ENCODE assay signal across 11 mouse cellular contexts in the genomic region with DNA sequence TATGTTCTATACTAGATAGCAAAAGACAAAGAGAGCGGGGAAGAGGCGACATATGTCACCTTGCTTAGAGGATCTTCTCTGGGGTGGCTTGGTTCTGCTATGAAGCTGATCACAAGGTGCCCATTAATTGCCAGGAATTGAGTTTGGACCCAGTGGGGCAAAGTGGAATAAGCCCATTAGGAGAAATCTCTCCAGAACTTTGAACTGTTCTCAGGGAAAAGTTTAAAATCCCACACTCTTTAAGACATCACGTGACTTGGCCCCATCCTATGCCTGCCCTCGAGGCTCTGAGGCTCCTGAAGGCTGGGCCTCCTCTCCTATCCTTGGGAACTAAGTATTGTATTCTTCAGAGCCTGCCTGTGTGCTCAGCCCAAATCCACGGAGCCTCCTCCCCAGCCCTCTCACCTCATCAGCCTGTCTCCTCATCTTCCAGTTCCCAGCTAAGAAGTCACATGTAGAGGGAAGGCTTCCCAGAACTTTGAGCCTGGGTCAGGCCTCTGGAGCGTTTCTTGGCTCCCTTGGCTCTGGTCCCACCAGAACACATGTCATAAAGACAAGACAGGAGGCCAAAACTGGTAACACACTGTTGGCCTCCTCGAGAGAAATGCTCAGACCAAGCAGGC.
DNase-seq lines count a peak whose midpoint lies in the region; ATAC-seq lines count a peak whose summit lies in the region.
"Had no signal": no experiment of that assay in that cellular context is flagged by ENCODE, and none has a peak within 500 bp of the region (broad histone marks: within the 10 kb centered on the region; RNA-seq: fewer than 3 reads in every experiment).

No protein-coding gene starts in this region.

- H3K4me2 ChIP-seq in midbrain, embryonic 11.5 days, result no peak overlapping the region
- no peak overlapping the region for H3K4me2 ChIP-seq in midbrain, embryonic 16.5 days (ENCODE audit: low read length)
- H3K4me2 ChIP-seq: limb, embryonic 12.5 days had no signal

- H3K27me3 ChIP-seq in midbrain, embryonic 11.5 days (ENCODE audit: control insufficient read depth, insufficient read depth, low read length), result no peaks in the 10 kb centered on the region; the same call in 1 of the 2 replicates
- 0 out of 2 replicates have a peak, but pooled peaks cover 3% of the 10 kb centered on the region for H3K27me3 ChIP-seq in midbrain, embryonic 16.5 days (ENCODE audit: control insufficient read depth, insufficient read depth, low read depth, low read length)
- peaks cover 51% of the 10 kb centered on the region for H3K27me3 ChIP-seq in hindbrain, embryonic 10.5 days (ENCODE audit: insufficient read depth, poor library complexity, severe bottlenecking)

- peaks cover 27% of the 10 kb centered on the region for H3K4me1 ChIP-seq in midbrain, embryonic 11.5 days (ENCODE audit: control insufficient read depth, insufficient read depth, low read length)
- H3K4me1 ChIP-seq in midbrain, embryonic 16.5 days (ENCODE audit: control insufficient read depth, insufficient read depth, low read length), result peaks cover 24% of the 10 kb centered on the region
- H3K4me1 ChIP-seq in hindbrain, embryonic 10.5 days (replicated peaks), result peaks cover 36% of the 10 kb centered on the region

- no peak overlapping the region for H3K4me3 ChIP-seq in midbrain, embryonic 11.5 days (ENCODE audit: low read depth, low read length)
- H3K4me3 ChIP-seq in midbrain, embryonic 16.5 days (ENCODE audit: low read depth, low read length), result no peak overlapping the region
- H3K4me3 ChIP-seq in hindbrain, embryonic 10.5 days, result no peak overlapping the region
- H3K4me3 ChIP-seq: limb, embryonic 12.5 days had no signal

- H3K36me3 ChIP-seq in midbrain, embryonic 11.5 days (ENCODE audit: control insufficient read depth, insufficient read depth, low read length), result no peaks in the 10 kb centered on the region
- no peaks in the 10 kb centered on the region for H3K36me3 ChIP-seq in midbrain, embryonic 16.5 days (ENCODE audit: control insufficient read depth, insufficient read depth, low read length)
- no peaks in the 10 kb centered on the region for H3K36me3 ChIP-seq in hindbrain, embryonic 10.5 days
- H3K36me3 ChIP-seq: limb, embryonic 12.5 days had no signal

- H3K27ac ChIP-seq in midbrain, embryonic 11.5 days (ENCODE audit: low read depth, low read length), result no peak overlapping the region
- no peak overlapping the region for H3K27ac ChIP-seq in midbrain, embryonic 16.5 days (ENCODE audit: low read length)
- H3K27ac ChIP-seq in hindbrain, embryonic 10.5 days, result no peak overlapping the region
- H3K27ac ChIP-seq: limb, embryonic 12.5 days had no signal

- no peak for ATAC-seq in midbrain, embryonic 11.5 days (ENCODE audit: low FRiP score)
- ATAC-seq in midbrain, embryonic 16.5 days, result no peak

- WGBS in midbrain, embryonic 11.5 days, result 84% methylated on average over 7 of the region's 7 CpGs
- WGBS in midbrain, embryonic 16.5 days, result 72% methylated on average over 7 of the region's 7 CpGs
- WGBS in hindbrain, embryonic 10.5 days, result 87% methylated on average over 7 of the region's 7 CpGs

- intact Hi-C loops in left cerebral cortex, postnatal 25 days (cut with DNase I), result no loop called here

- DNase-seq in adrenal gland, adult 2 months, result peak; percentile 13
- DNase-seq in adrenal gland, adult 18-20 months (ENCODE audit: low spot score in 2 of 2), result no peak
- DNase-seq in midbrain, embryonic 11.5 days (ENCODE audit: low spot score, missing footprints), result peak; percentile 41
- peak; percentile 77 to 82 for DNase-seq in kidney, postnatal 36 days
- peak; percentile 58 for DNase-seq in lung, postnatal 36 days
- no peak for DNase-seq in left cerebral cortex, postnatal 25 days (ENCODE audit: low spot score in 2 of 2)
- DNase-seq in hindbrain, embryonic 10.5 days (ENCODE audit: low spot score), result no peak
- DNase-seq: cerebellum, postnatal 25 days; thymus, postnatal 36 days had no signal

- H3K9me3 ChIP-seq in midbrain, embryonic 11.5 days (ENCODE audit: control insufficient read depth, low read length), result no peaks in the 10 kb centered on the region
- no peaks in the 10 kb centered on the region for H3K9me3 ChIP-seq in midbrain, embryonic 16.5 days (replicated peaks; ENCODE audit: control insufficient read depth, low read length, poor library complexity, severe bottlenecking)
- H3K9me3 ChIP-seq in hindbrain, embryonic 10.5 days, result peaks cover under 1% of the 10 kb centered on the region; the same call in 1 of the 2 replicates
- H3K9me3 ChIP-seq: limb, embryonic 12.5 days had no signal

- no peak overlapping the region for H3K9ac ChIP-seq in midbrain, embryonic 11.5 days (ENCODE audit: low read length)
- no peak overlapping the region for H3K9ac ChIP-seq in midbrain, embryonic 16.5 days (ENCODE audit: low read depth, low read length)
- H3K9ac ChIP-seq: limb, embryonic 12.5 days had no signal

Comparison
In these comparisons a context has a peak if more than half of its experiments do, and no peak if none do; other contexts are left out.
1. DNase-seq: peak in adrenal gland, adult 2 months (single experiment), midbrain, embryonic 11.5 days (single experiment), kidney, postnatal 36 days (2 of 2) and lung, postnatal 36 days (single experiment); none in adrenal gland, adult 18-20 months (0 of 2), left cerebral cortex, postnatal 25 days (0 of 2) and hindbrain, embryonic 10.5 days (single experiment).